Mouse (Mus musculus): ENCODE data around the gene Sephs2.

DNA sequence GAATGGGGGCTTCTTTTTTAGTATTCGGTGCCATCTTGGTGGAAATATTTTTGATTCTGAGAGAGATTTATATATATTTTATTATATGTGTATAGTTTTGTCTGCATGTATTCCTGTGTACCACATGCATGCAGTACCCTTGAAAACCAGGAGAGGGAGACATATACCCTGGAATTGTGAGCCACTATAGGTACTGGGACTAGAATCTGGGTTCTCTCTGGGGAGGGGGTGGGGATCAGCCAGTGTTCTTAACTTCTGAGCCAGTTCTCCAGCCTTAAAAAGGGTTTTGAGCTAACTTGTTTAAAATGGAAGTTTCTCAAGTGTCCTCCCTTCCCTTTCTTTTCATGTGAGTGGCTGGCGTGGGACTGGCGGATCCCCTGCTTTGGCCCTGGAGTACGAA is 35.0 kb upstream of the Sephs2 start:
- TF ChIP-seq CTCF (IDR thresholded peaks at IDR 0.05; ENCODE audit: extremely low read depth, insufficient read length, insufficient replicate concordance, low read depth, low read length) (0 out of 2 replicates have a peak, but pooled peaks have one; percentile 13), POLR2A (IDR thresholded peaks at IDR 0.05; ENCODE audit: low read depth, low read length) (no peak)

Data from small intestine, adult 2 months (tissue).